Mouse (Mus musculus) forebrain, embryonic 10.5 days (tissue): ENCODE measurements around the gene Pi4k2a. TPM values are rescaled to one million over a fixed set of nuclear protein-coding genes. Genes with fewer than 3 reads are reported as not detected.
A peak's percentile ranks its signal among the peaks of the same experiment; 100 is the strongest.

Experiments used
- DNase-seq: peaks from one replicate; pipeline ENCODE4 v3.0.0-alpha.2; 2017; ENCODE audit warnings: low spot score; ENCODE audit errors: extremely low spot score
- H3K27ac ChIP-seq: fragments of 300-500 bp; sonication (generic); 2 replicates; pipeline ENCODE4 v1.5.1; 2016; ENCODE audit warnings: mild to moderate bottlenecking
- H3K27me3 ChIP-seq: fragments of 300-500 bp; sonication (generic); 2 replicates; pipeline ENCODE4 v1.6.1; 2016; ENCODE audit warnings: mild to moderate bottlenecking; ENCODE audit not compliant: poor library complexity, severe bottlenecking
- H3K36me3 ChIP-seq: fragments of 300-500 bp; sonication (generic); replicated peaks from 2 replicates; pipeline ENCODE4 v1.6.1; 2016; ENCODE audit warnings: mild to moderate bottlenecking, moderate library complexity
- H3K4me1 ChIP-seq: fragments of 300-500 bp; sonication (generic); 2 replicates; pipeline ENCODE4 v1.6.1; 2016
- H3K4me3 ChIP-seq: fragments of 300-500 bp; sonication (generic); 2 replicates; pipeline ENCODE4 v1.5.1; 2016; ENCODE audit warnings: mild to moderate bottlenecking, moderate library complexity
- H3K9me3 ChIP-seq: fragments of 300-500 bp; sonication (generic); 2 replicates; pipeline ENCODE4 v1.6.1; 2016; ENCODE audit warnings: mild to moderate bottlenecking, moderate library complexity
- WGBS: fragments of 180-500 bp; shearing (Covaris S2); methylation state at CpG from one replicate; pipeline ENCODE4 v1.1.7; 2016; 5-methylcytosine and 5-hydroxymethylcytosine counted together
- polyA plus RNA-seq: library from polyadenylated mRNA; unstranded; fragments of >200 nt; fragmentation: Nextera tagmentation; extraction: Ambion mirVana; gene quantifications from 2 replicates; pipeline ENCODE4 v1.2.1, GENCODE M21; 2016

Gene Pi4k2a
- polyA plus RNA-seq, 1 experiment from 2014 or later = 21.3 TPM

DNA sequence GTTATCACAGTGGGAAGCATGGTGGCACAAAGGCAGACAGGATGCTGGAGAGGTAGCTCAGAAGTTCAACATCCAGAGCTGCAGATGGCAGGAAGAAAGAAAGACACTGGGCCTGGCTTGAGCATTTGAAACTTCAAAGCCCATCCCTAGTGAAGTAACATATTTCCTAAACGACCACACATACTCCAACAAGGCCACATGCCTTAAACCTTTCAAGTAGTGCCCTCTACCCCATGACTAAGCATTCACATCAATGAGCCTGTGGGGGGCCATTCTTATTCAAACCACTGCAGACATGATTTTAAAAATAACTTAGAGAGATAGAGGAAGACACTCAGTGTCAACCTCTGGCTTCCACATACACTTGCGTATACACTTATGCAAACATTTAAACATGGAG is 52.5 kb downstream of the Pi4k2a start:
- DNase-seq = no peak
- no peak overlapping the region for H3K27ac ChIP-seq
- no peaks in the 10 kb centered on the region for H3K9me3 ChIP-seq
- H3K4me3 ChIP-seq = no peak overlapping the region
- peaks cover 9% of the 10 kb centered on the region for H3K4me1 ChIP-seq
- H3K36me3 ChIP-seq = no peaks in the 10 kb centered on the region
- peaks cover 26% of the 10 kb centered on the region for H3K27me3 ChIP-seq
- 88% methylated on average over 2 of the region's 2 CpGs for WGBS

DNA sequence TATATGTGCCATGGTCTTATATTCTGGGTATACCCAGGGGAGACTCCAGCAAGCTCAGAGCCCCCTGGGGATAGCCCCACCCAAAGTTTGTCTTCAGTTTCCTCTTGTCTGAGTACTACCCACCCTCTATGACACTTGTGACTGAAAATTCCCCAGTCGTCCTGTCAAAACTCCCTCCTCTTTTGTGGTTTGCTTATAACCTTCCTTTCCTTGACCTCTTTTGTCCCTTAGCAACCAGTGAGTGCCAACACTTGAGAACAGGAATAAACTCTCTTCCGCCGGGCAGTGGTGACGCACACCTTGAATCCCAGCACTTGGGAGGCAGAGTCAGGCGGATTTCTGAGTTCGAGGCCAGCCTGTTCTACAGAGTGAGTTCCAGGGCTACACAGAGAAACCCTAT is 53.8 kb downstream of the Pi4k2a start:
- Histone ChIP-seq H3K27me3 (peaks cover 39% of the 10 kb centered on the region), H3K36me3 (no peaks in the 10 kb centered on the region), H3K27ac (no peak overlapping the region), H3K4me3 (no peak overlapping the region), H3K9me3 (no peaks in the 10 kb centered on the region), H3K4me1 (peaks cover 22% of the 10 kb centered on the region)
- no peak for DNase-seq
- WGBS = 69% methylated on average over 6 of the region's 6 CpGs

DNA sequence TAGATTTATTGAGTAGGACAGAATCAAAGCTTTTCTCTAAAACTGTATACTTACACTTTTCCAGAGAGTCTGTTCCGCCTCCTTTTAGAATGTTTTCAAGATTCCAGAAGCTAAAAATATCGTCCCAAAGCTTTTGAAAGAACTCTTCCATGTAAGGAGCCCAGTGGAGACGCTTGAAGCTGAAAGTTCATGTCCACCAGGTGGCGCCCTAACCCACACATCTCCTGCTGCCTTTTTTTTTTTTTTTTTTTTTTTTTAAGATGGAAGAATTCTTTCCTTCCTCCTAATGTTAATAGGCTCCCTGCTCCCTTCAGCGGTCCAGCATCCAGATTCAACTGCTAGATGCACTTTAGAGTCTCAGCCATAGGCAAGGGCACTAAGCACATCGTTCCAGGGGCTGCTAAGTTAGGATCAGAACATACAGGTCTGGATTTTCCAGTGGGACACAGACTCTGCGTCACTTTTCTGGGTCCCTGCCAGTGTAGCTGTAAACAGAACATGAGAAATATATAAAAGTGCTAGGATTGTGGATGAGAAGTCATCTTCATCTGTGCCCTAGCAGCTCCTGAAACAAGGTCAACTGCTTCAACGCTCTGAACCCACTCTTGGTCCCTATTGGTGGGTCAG is 54.4 kb downstream of the Pi4k2a start:
- no peak overlapping the region for H3K4me3 ChIP-seq
- DNase-seq = peak; percentile 73
- 27% methylated on average over 8 of the region's 8 CpGs for WGBS
- peaks cover 45% of the 10 kb centered on the region for H3K27me3 ChIP-seq
- no peaks in the 10 kb centered on the region for H3K36me3 ChIP-seq
- peaks cover 28% of the 10 kb centered on the region for H3K4me1 ChIP-seq
- no peak overlapping the region for H3K27ac ChIP-seq
- no peaks in the 10 kb centered on the region for H3K9me3 ChIP-seq

DNA sequence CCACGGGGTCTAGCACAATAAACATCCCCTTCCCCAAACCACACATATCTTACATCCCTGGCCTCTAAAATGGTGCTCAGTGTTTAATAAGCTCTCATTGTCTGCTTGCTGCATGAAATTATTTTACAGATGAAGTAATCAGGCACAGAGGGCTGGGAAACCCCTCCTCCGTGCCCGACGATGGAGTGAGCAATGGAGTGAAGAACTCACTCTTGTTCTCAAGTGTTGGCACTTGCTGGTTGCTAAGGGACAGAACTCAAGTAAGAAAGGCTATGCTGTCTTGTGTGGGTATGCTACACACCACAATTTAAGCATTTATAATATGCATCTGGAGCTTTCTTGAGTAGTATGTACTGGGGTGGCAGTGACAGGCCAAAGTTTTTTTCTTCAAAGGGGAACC is 54.9 kb downstream of the Pi4k2a start:
- DNase-seq = no peak
- Histone ChIP-seq H3K9me3 (no peaks in the 10 kb centered on the region), H3K4me1 (peaks cover 30% of the 10 kb centered on the region), H3K27me3 (peaks cover 47% of the 10 kb centered on the region), H3K4me3 (no peak overlapping the region), H3K27ac (no peak overlapping the region), H3K36me3 (no peaks in the 10 kb centered on the region)
- 76% methylated on average over 4 of the region's 4 CpGs for WGBS

DNA sequence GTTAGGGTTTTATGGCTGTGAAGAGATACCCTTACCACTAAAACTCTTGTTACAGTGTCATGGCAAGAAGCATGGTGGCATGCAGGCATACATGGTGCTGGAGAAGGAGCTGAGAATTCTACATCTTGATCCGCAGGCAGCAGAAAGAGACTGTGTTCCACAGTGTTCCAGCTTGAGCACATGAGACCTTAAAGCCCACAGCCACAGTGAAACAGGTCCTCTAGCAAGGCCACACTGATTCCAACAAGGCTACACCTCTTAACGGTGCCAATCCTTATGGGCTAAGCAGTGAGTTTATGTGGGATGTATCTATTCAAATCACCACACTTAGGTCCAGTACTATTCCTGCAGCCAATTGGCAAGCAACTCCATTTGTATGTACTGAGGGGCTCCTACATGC is 55.5 kb downstream of the Pi4k2a start:
- WGBS = 88% methylated on average over 2 of the region's 2 CpGs
- Histone ChIP-seq H3K4me1 (peaks cover 30% of the 10 kb centered on the region), H3K9me3 (no peaks in the 10 kb centered on the region), H3K27ac (no peak overlapping the region), H3K27me3 (peaks cover 47% of the 10 kb centered on the region), H3K4me3 (no peak overlapping the region), H3K36me3 (no peaks in the 10 kb centered on the region)
- no peak for DNase-seq

DNA sequence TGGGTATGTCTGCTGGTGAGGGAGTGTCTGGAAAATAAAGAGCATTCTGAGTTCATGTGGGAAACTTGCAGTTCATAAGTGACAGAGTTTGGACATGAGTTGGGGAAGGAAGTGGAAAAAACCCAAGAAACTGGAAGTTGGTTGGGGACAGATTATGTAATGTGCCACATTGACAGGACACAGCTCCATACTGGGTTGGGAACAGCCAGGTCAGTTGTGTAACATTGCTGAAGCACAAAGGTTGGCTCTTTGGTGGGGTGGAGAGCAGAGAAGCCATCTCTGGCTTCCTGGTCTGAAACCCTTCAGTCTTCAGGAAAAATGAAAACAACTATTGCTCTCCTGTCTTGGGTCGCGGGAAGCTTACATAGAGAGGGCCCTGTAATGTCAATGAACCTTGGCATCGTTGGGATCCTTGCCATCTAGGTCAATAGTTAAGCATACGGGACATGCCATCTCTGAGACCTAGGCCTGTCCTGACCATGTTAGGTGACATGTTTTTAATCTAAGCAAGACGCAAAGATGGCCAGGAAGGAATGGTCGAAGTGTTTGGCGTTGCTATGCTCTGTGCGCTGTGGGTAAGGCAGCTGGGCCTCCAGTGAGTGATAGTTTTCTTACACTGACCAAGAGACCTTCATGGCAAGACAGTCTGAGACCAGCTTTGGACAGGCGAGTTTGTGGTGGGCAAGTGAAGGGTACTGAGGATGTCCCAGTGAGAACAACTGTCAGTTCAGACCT is 56.2 kb downstream of the Pi4k2a start:
- 88% methylated on average over 9 of the region's 9 CpGs for WGBS
- no peak for DNase-seq
- peaks cover 47% of the 10 kb centered on the region for H3K27me3 ChIP-seq

DNA sequence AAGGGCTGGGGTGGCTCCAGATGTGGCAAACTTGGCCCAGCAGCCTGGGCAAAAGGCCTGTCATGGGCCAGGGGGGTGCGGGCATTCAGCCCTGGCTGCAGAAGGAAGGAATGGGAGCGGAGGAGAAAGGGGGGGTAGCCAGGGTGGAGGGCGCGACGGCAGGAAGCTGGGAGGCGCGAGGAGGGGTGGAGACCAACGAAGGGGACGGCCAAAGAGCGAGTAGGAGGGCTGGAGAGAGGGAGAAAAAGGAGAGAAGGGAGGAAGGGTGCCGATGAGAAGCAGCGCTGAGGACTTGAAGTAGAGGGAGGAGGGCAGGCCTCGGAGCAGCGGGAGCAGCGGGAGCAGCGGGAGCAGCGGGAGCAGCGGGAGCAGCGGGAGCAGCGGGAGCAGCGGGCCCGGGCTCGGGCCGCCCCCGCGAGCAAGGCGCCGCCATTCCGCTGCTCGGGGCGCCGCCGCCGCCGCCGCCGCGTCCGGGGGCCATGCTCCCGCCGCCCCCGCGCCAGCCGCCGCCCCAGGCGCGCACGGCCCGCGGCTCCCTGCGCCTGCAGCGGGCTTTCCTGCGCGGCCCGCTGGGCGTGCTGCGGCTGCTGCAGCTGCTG is 57.0 kb downstream of the Pi4k2a start, which contains the start of gene Marveld1:
TSS of gene Marveld1 (plus strand) at position 231 of the 599 bp plus-strand sequence.
- peak; percentile 56 for DNase-seq
- Histone ChIP-seq H3K9me3 (no peaks in the 10 kb centered on the region), H3K36me3 (no peaks in the 10 kb centered on the region), H3K27ac (peak within 1 kb of the TSS; percentile 86), H3K4me1 (peaks cover 37% of the 10 kb centered on the region), H3K4me3 (peak within 1 kb of the TSS; percentile 68), H3K27me3 (peaks cover 47% of the 10 kb centered on the region)
- WGBS = under 1% methylated on average over 54 of the region's 57 CpGs

More for the DNA sequence above, 56.2 kb downstream of the Pi4k2a start:
- peak overlapping the region; percentile 86 for H3K27ac ChIP-seq
- no peaks in the 10 kb centered on the region for H3K36me3 ChIP-seq
- H3K9me3 ChIP-seq = no peaks in the 10 kb centered on the region
- peak overlapping the region; percentile 68 for H3K4me3 ChIP-seq
- peaks cover 30% of the 10 kb centered on the region for H3K4me1 ChIP-seq

DNA sequence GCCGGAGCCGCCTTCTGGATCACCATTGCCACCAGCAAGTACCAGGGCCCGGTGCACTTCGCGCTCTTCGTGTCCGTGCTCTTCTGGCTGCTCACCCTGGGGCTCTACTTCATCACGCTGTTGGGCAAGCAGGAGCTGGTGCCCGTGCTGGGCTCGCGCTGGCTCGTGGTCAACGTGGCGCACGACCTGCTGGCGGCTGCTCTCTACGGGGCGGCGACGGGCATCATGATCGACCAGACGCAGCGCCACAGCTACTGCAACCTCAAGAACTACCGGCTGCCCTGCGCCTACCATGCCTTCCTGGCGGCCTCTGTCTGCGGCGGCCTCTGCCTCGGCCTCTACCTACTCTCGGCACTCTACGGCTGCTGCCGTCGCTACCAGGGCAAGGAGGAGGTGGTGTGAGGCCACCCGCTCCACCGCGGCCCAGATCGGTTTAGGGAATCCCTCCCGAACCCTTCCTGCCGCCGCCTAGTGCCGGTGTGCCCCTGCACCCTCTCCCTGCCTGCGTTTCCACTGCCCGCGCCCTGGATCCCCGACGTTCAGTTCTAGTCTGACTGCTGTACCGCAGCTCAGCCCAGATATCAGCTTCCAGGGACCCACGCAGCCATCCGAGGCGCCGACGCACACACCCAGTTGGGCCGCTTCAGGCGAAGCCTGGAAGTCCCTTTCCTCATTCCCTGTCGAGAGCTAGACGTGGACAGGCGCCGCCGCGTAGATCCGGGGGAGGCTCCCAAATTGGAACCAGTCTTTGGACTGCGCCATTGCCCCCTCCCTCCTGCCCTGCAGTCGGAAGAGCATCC is 57.7 kb downstream of the Pi4k2a start:
- H3K27me3 ChIP-seq = peaks cover 47% of the 10 kb centered on the region
- H3K4me3 ChIP-seq = peak overlapping the region; percentile 68
- no peaks in the 10 kb centered on the region for H3K9me3 ChIP-seq
- WGBS = 1% methylated on average over 63 of the region's 63 CpGs
- peak; percentile 66 for DNase-seq
- peaks cover 37% of the 10 kb centered on the region for H3K4me1 ChIP-seq
- peak overlapping the region; percentile 86 for H3K27ac ChIP-seq
- H3K36me3 ChIP-seq = no peaks in the 10 kb centered on the region

DNA sequence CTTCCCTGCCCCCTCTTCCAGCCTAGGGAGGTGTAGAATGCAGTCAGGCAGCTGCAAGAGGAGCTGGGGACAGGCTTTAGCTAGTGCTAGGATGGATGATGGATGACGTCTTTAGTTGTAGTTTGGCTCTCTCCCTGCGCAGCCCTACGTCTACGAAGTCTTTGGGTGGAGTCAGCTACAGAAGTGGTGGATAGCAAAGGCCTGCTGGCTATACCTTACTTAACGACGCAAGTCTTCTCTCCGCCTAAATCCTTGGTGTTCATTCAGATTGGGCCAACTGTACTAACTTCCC is 58.2 kb downstream of the Pi4k2a start:
- 20% methylated on average over 7 of the region's 7 CpGs for WGBS
- H3K27ac ChIP-seq = peak overlapping the region; percentile 86; the same call in 1 of the 2 replicates
- no peaks in the 10 kb centered on the region for H3K9me3 ChIP-seq
- H3K4me1 ChIP-seq = peaks cover 37% of the 10 kb centered on the region
- H3K4me3 ChIP-seq = peak overlapping the region; percentile 68
- no peak for DNase-seq
- H3K36me3 ChIP-seq = no peaks in the 10 kb centered on the region
- peaks cover 47% of the 10 kb centered on the region for H3K27me3 ChIP-seq

DNA sequence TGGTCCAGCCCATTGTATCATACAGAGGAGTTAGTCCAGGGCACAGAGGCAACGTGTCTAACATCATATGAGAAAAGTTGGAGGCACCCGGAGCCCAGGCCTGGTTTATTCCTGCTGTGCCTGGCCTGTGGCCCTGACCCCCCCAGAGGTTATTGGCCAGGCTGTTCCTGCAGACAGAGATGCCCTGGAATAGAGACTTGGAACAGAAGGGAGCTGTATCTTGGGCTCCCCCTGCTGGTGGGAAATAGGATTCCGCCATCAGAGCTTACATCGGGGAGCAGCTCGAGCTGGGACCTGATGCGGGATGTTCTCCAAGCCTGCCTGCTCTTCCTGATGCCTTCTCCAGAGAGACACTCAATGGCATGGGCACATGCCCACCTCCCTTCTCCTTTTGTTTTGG is 61.7 kb downstream of the Pi4k2a start:
- 8% methylated on average over 6 of the region's 6 CpGs for WGBS
- peak; percentile 81 for DNase-seq
- Histone ChIP-seq H3K4me3 (no peak overlapping the region), H3K27me3 (peaks cover 25% of the 10 kb centered on the region), H3K27ac (no peak overlapping the region), H3K9me3 (no peaks in the 10 kb centered on the region), H3K4me1 (peaks cover 35% of the 10 kb centered on the region), H3K36me3 (no peaks in the 10 kb centered on the region)

DNA sequence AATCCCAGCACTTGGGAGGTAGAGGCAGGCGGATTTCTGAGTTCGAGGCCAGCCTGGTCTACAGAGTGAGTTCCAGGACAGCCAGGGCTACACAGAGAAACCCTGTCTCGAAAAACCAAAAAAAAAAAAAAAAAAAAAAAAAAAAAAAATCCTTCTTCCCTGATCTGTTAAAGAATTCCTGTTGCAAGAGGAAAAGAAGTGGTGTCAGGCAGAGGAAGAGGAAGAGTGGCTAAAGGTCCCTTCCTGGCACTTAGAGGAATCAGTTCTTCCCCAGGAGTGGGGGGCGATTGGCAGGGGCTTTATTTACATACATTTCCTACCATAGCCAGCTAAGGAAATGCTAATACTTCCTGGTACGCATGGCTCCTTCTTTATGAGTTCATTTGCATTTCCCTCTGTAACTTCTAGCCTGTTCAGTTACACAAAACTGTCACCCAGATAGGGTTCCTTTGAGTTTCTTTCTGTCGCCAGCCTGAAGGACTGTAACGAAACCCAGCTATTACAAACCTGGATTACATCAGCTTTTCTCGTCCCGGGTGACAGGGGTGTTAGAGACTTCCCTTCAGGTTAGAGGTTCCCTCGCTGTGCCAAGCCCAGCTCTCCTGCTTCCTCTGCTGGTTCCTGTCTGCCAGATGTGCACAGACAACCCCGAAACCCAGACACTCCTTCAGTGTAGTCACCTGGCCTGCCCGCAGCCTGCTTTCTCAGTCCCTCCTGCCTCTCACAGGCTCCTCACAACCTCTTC is 67.4 kb downstream of the Pi4k2a start:
- Histone ChIP-seq H3K4me1 (peaks cover 10% of the 10 kb centered on the region), H3K4me3 (no peak overlapping the region), H3K36me3 (no peaks in the 10 kb centered on the region), H3K27me3 (no peaks in the 10 kb centered on the region), H3K27ac (no peak overlapping the region), H3K9me3 (no peaks in the 10 kb centered on the region)
- DNase-seq = no peak
- 79% methylated on average over 12 of the region's 12 CpGs for WGBS
